Mouse (Mus musculus) G1E-ER4 (cell line): ENCODE measurements at regions not wholly inside any gene's neighbourhood (a gene's known extent, or its start where the extent isn't known, plus 50 kb on each side); places are given as distances from the start of the nearest gene placed in this dataset.

Experiments
- GATA1 ChIP-seq: IDR thresholded peaks from one replicate; pipeline ENCODE4 v1.8.0; 2012; ENCODE audit warnings: low read length, inconsistent platforms

- TF ChIP-seq GATA1: no peak
Observed at GRCm38 (mm10) chr6:51094304-51094703, 338.2 kb upstream of the Nfe2l3 start.

DNA sequence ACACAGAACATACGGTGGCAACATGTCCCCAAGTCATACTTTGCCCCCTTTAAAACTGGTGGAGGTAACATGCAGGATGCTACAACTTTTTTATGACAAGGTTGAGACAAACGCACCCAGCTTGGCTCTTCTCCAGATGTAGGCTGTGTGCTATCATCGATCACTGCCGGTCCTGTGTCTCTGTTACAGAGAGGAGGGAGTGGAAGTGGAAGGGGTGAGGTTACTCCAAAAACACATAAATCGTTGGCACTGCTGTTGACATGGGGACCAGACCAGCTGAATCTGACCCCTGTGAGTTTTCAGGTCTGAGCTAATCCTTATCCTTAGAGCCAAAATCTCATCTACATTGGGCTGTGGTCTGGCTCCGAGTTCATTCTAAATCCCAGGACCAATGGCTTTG is 335.0 kb upstream of the Nfe2l3 start:
- no peak for TF ChIP-seq GATA1

GRCm38 (mm10) chr6:51100341-51100740 is 332.1 kb upstream of the Nfe2l3 start:
- TF ChIP-seq GATA1: no peak

DNA sequence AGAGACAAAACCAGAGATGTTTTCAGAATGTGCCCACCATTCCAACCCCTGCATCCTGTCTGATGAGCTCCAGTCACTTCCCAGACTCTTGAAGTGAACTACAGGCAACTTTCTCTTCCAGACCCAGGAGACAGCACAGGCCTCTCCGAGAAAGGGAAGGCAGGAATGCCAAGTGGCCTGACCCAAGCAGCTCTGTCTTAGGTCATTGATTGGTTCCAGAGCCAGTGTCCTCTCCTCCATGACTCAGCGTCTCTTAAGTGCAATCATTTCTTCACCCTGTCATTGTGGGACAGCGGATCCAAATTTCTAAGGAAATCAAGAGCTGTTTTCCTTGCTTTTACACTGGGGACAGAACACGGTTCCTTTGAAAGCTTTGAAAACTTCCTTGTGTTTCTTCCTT is 329.2 kb upstream of the Nfe2l3 start:
- no peak for TF ChIP-seq GATA1

- TF ChIP-seq GATA1: no peak
Observed at GRCm38 (mm10) chr6:51104336-51104735, 328.1 kb upstream of the Nfe2l3 start.

- TF ChIP-seq GATA1: no peak
Observed at GRCm38 (mm10) chr6:51108336-51108956, 324.0 kb upstream of the Nfe2l3 start.

GRCm38 (mm10) chr6:51110596-51110995 is 321.9 kb upstream of the Nfe2l3 start:
- no peak for TF ChIP-seq GATA1

- TF ChIP-seq GATA1: no peak
Observed at GRCm38 (mm10) chr6:51114604-51115333, 317.7 kb upstream of the Nfe2l3 start.

- TF ChIP-seq GATA1: no peak
Observed at GRCm38 (mm10) chr6:51118833-51119535, 313.5 kb upstream of the Nfe2l3 start.

DNA sequence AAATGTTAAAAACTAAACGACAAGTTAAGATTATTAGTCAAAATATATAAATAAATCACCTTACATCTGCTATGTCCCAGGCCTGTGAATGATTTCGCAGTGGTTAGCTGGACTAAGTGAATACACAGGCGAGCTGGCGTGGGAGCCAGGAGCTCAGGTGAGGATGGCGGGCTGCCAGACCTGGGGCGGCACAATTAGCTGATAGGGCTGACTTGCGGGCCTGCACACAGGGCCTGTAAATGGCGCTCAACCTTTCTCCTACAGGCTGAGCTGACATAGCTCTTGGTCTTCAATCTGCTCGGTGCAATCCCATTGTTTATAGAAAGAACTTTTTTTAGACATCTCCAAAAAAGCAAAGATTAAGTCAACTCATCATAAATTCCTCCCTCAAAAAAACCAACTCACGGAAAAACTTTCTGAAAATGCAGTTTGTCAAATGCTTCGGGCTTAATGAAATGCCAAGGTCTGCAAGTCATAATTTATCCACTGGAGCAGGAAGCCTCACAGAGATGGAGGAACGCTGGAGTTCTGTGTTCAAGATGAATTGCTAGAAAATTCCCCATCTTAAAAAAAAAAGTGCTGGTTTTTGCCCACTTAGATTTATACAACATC is 312.7 kb upstream of the Nfe2l3 start:
- no peak for TF ChIP-seq GATA1

- no peak for TF ChIP-seq GATA1
Observed at GRCm38 (mm10) chr6:51122941-51123340, 309.5 kb upstream of the Nfe2l3 start.

DNA sequence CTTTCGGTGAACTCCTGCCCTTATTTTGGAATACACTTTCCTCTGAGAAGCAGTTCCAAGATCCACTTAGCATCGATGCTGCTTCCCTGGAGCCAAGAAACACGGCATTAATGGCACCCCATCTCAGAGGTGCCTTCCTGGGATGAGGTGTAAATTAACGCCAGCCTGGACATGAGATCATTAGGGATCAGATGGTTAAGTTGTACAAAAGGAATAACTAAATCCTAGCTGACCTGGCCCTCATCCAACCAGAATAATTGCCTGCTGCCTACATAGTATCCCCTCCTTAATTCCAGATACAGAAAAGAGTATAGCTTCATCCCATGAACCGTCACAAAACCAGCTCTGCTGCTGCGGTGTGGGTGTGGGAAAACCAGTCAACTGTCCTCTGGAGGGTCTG is 304.6 kb upstream of the Nfe2l3 start:
- no peak for TF ChIP-seq GATA1

GRCm38 (mm10) chr6:51129096-51129495 is 303.4 kb upstream of the Nfe2l3 start:
- TF ChIP-seq GATA1: no peak

DNA sequence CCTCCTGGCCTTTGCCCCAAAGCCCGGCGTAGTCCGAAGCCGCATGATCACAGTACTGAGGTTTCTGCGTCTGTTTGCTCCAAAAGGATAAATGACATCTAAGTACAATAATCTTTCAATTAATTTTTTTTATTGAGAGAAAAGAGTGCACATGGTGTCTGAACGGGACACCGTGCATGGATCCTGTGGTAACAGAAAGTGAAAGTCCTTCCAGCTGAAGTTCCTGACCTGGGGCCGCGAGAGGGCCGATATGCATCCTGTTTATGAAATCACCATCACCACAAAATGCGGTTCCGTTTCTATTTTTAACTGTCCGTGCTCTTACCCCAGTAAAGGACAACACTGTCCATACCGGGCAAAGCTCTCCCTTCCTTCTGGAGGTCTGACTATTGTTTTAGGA is 302.9 kb upstream of the Nfe2l3 start:
- no peak for TF ChIP-seq GATA1

GRCm38 (mm10) chr6:51144762-51145161 is 287.7 kb upstream of the Nfe2l3 start:
- TF ChIP-seq GATA1: no peak

GRCm38 (mm10) chr6:51145863-51146262 is 286.6 kb upstream of the Nfe2l3 start:
- TF ChIP-seq GATA1: no peak
